Mouse (Mus musculus) myocyte (in vitro differentiated cells): Measurements from ENCODE around the gene Mast2.

Source experiments
- CEBPB ChIP-seq: IDR thresholded peaks from 2 replicates; pipeline ENCODE4 v1.6.1; 2011; ENCODE audit warnings: mild to moderate bottlenecking, moderate library complexity; ENCODE audit not compliant: poor library complexity, insufficient read depth, severe bottlenecking
- E2F4 ChIP-seq: IDR thresholded peaks from one replicate; pipeline ENCODE4 v1.6.1; 2011; ENCODE audit warnings: mild to moderate bottlenecking, control low read depth, moderate library complexity; ENCODE audit not compliant: insufficient read depth
- MAX ChIP-seq: IDR thresholded peaks from one replicate; pipeline ENCODE4 v1.6.1; 2011; ENCODE audit warnings: low read depth, mild to moderate bottlenecking, control low read depth
- MYOD1 ChIP-seq, 3 experiments: IDR thresholded peaks; one replicate each; pipeline ENCODE4 v1.6.1; 2011; ENCODE audit warnings: control low read depth in 2 of 3, low read depth in 2 of 3, mild to moderate bottlenecking in 2 of 3, moderate library complexity in 1 of 3; ENCODE audit not compliant: insufficient read length in 2 of 3, control insufficient read depth in 1 of 3
- MYOG ChIP-seq, 3 experiments: IDR thresholded peaks; one replicate each; pipeline ENCODE4 v1.6.1; 2011; ENCODE audit warnings: control low read depth in 2 of 3, low read depth in 2 of 3, mild to moderate bottlenecking in 2 of 3; ENCODE audit not compliant: insufficient read length in 2 of 3, control insufficient read depth in 1 of 3, insufficient read depth in 1 of 3
- POLR2A ChIP-seq: IDR thresholded peaks from one replicate; pipeline ENCODE4 v1.6.1; 2011; ENCODE audit warnings: low read depth, mild to moderate bottlenecking, control low read depth, moderate library complexity; ENCODE audit not compliant: insufficient read length
- POLR2AphosphoS2 ChIP-seq: IDR thresholded peaks from one replicate; pipeline ENCODE4 v1.6.1; 2011; ENCODE audit warnings: low read depth, control low read depth; ENCODE audit not compliant: insufficient read length
- REST ChIP-seq: IDR thresholded peaks from one replicate; pipeline ENCODE4 v1.6.1; 2011; ENCODE audit warnings: mild to moderate bottlenecking, control low read depth, moderate library complexity; ENCODE audit not compliant: insufficient read depth, insufficient read length
- SRF ChIP-seq: IDR thresholded peaks from one replicate; pipeline ENCODE4 v1.6.1; 2011; ENCODE audit warnings: low read depth; ENCODE audit not compliant: control insufficient read depth, insufficient read length
- TCF12 ChIP-seq: IDR thresholded peaks from one replicate; pipeline ENCODE4 v1.6.1; 2011; ENCODE audit warnings: mild to moderate bottlenecking, control low read depth; ENCODE audit not compliant: poor library complexity, insufficient read depth, severe bottlenecking
- TCF3 ChIP-seq: IDR thresholded peaks from one replicate; pipeline ENCODE4 v1.6.1; 2011; ENCODE audit warnings: low read depth, control low read depth; ENCODE audit not compliant: insufficient read length
- USF1 ChIP-seq: IDR thresholded peaks from one replicate; pipeline ENCODE4 v1.6.1; 2011; ENCODE audit warnings: low read depth, mild to moderate bottlenecking, control low read depth, moderate library complexity

DNA sequence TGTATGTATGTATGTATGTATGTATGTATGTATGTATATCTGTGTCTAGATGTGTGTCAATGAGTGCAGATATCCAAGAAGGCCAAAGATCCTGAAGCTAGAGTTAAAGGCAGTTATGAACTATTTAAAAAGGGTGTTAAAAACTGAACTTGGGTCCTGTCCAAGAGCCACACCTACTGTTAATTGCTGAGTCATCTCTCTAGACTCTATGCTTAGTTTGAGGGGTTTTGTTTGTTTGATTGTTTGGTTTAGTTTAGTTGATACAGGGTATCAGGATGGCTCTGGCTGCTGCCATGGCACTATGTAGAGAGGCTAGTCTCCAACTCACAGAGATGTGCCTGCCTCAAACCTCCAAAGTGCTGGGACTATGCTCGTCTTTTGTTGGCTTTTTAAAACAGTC is 61.3 kb downstream of the Mast2 start:
- no peak for TF ChIP-seq POLR2AphosphoS2
- no peak for TF ChIP-seq POLR2A
- TF ChIP-seq MYOG (IDR thresholded peaks at IDR 0.05; ENCODE audit: control insufficient read depth in 1 of 3, insufficient read depth in 1 of 3, insufficient read length in 2 of 3, low read depth in 2 of 3), result no peak
- no peak for TF ChIP-seq E2F4
- TF ChIP-seq REST, result no peak
- no peak for TF ChIP-seq MAX
- no peak for TF ChIP-seq TCF12
- TF ChIP-seq USF1, result no peak
- TF ChIP-seq SRF, result no peak
- TF ChIP-seq MYOD1 (IDR thresholded peaks at IDR 0.05; ENCODE audit: control insufficient read depth in 1 of 3, insufficient read length in 2 of 3, low read depth in 2 of 3), result no peak
- no peak for TF ChIP-seq TCF3
- no peak for TF ChIP-seq CEBPB
